Mouse (Mus musculus): ENCODE results near the gene Pde10a.

Pde10a gene

DNA sequence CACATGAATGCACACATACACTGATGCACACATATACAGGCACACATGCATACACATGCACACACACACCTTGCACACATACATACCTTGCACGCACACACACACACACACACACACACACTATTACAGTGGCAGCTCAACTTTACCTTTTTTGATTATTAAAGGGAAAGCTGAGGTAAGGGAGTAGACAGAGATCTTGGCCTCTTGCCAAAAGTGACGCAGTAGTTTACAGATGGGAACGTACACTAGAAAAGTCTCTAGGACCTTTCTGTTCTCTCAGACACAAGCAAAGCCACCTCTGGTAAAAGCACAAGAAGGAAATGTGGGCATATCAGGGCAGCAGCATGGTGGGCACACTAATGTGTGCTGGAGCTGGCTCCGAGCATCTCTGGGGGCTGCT is 317.5 kb downstream of the Pde10a start:
- no peak for DNase-seq (ENCODE audit: low spot score in 2 of 2)

DNA sequence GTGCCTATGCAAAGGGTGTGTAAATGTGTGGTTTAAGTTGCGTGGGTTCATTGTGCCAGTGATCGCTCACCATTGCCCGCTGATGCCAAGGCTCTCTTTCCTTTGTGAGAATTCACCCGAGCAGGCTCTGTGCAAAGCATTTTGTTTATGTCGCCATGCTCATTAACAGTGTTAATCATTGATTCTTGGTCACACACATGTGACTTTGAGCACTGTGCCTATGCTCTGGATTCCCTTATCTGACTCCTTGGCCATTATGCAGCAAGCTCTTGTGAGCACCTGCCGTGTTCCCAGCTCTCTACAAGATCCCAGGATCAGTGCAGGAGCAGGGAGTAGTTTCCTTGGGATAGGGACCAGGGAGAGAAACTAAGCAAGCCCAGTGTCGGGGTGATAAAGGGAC is 318.8 kb downstream of the Pde10a start:
- no peak for DNase-seq (ENCODE audit: low spot score in 2 of 2)

DNA sequence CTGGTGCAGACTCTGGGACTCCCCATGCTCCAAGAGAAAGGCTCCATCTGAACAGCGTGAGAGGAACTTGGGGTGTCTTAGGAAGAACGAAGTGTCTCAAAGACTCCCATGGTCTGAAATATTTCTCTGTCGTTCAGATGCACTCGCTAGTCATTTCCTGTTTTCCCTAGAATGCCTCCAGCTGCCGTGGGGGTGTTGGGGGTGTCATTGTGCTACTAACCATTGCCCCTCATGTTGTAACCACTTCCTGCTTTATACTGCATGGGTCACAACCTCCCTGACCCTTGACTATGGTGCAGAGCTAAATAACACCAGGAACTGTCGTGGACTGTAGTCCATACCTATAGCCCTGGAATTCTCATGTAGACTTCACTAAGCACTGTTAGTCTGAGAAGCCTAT is 321.3 kb downstream of the Pde10a start:
- DNase-seq (ENCODE audit: low spot score in 2 of 2), result no peak

DNA sequence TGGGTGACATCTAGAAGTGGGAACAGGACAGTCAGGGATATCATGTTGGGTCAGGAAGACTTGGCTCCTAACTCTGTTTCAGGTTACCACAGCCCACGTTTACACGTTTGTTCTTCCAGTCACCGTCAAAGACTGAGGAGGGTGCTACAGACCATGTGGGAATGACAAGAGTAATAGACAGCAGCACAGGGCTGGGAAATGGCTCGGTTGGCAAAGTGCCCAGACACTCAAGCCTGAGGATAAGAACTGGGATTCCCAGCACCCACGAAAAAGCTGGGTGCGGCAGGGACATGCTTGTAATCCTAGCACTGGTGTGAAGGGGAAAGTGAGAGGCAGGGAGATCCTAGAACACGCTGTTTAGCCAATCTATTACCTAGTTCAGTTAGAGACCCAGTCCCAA is 322.4 kb downstream of the Pde10a start:
- no peak for DNase-seq (ENCODE audit: low spot score in 2 of 2)

DNA sequence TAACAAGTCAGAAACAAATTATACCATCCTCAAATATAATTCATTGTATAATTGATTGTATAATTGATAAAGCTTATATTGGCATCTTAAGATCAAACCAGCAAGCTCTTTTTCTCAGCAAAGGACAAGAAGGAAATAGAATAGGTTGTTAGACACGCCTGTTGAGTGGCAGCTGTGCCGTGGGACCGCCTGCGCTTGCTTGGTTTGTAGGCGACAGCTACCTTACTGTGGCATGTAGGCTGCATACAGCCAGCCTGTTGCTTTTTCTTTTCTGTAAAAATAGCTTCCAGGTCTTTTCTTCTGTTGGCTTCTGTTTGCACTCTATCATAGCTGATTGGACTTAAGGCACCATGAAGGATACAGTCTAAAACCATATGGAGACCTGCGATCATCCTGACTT is 326.7 kb downstream of the Pde10a start:
- no peak for DNase-seq (ENCODE audit: low spot score in 2 of 2)

DNA sequence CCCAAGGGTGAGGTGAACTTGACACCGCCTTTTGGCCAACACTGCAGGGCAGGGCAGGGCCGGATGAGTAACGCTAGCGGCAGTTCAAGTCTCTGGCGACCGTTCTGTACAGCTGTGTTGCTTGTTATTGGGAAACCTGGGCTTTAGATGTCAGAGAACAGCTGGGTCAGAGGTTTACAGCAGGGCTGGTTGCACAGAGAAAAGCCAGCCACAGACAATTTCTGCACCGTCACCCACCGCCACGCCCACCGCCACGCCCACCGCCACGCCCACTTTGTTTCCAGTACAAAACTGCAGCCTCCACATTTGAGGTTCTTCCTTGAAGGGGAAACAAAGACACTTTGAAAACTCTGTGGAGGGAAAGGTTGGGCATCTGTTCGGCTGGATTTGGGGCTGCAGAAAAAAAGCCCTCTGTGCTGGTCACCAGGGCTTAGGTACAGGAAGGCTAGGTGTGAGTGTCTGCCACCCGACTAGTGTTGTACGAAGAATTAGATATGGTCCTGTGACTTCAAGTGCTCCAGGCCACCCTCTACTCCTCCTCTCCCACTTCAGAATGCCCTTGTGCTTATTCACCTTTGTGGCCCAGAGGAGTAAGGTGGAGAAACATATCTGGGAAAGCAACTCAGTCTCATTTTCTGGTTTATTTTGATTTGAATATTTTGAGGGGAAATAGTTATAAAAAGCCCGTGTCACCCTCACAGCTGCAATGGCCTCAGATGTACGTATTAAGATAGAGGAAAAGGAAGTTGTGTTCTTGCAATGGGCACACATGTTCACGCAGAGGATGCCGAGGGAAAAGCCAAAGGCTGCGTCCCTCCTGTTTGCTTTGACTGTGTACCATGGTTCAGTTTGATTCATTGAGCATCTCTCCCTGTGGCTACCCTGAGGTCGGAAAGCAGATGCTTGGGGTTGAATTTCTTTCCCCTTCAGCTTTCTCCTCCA is 331.5 kb downstream of the Pde10a start:
- no peak for DNase-seq (ENCODE audit: low spot score in 2 of 2)

DNA sequence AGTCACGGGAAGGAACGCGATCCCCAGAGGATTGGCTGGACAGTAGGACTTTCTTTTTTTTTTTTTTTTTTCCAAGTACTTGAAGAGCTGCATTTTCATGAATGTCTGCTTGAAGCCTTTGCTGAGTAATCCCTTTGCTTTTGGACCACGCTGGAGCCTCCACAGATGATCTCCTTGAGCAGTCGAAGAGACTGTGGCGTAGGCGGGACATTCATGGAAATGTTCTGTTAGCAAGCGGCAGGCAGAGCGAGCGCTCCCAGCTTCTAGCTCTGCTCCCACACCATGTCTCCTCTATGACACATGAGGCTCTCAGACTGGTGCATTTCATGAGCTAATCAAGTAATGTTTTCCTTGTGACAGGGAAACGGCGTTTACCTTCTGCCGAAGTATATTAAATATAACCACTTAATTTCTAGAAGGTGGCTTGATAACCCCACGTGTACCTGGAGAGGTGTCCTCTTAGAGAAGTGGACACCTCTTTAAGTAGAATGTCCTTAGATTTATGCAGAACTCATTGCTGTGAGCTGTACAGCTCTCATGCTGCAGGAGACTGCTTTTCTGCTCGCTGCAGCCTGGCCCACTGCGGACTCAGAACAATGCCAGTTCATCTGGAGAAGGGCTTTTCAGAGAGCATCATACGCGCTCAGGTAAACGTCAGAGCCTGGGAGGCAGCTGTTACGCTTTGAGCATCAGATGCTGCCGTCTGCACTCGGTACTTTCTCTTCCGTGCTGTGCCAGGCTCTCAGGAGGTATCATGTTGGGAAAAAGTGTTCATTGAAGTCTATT is 333.7 kb downstream of the Pde10a start:
- DNase-seq (ENCODE audit: low spot score in 2 of 2), result no peak

DNA sequence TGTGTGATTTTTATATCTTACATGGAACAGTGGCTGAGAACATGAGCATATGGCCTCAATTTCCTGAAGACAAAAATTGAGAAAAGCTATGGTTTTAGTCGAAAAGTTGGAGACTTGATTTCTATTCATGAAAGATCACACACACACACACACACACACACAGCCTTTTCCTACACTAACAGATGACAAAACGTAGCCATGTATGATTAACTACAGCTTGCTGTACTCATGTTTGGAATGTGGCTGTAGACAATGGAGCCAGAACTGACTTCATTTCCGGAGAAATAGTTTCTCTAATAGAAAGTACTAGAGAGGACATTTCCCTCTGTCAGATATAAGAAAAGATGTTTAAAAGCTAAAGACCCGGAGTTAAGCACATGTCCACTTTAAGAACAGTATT is 334.3 kb downstream of the Pde10a start:
- no peak for DNase-seq (ENCODE audit: low spot score in 2 of 2)

DNA sequence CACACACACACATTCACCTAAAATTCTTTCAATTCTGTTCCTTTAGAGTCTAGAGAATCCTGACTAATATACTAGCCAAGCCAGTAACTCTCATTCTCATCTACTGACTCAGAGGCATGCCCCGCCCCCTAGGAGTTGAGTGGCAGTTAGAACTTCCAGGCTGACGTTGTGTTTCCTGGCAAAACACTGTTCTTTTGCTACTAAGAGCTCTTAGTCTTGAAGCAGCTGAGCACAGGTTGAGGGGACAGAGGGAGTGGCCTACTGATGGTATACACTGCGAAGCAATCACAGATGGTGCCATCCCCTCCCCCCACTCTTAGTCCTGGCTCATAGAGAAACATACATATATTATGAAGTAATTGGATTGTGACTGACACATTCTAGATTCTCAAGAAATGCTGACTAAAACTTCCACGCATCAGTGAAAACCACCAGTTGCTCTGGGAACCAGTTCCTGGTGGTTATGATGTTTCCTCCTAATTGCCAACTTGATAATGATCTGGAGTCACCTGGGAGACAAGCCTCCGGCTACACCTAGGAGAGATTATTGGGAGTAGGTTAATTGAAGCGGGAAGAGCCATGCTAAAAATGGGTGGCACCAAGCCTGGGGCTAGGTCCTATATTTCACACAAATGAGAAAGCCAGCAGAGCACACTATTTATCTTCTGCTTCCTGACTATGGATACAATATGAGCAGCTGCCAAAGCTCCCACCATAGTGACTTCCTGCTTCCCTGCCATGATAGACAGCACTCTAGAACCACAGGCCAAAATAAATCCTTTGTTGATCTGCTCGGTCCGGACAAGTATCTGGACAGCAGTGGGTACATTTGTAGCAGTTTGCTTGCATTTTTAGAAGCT is 339.7 kb downstream of the Pde10a start:
- no peak for DNase-seq (ENCODE audit: low spot score in 2 of 2)

DNA sequence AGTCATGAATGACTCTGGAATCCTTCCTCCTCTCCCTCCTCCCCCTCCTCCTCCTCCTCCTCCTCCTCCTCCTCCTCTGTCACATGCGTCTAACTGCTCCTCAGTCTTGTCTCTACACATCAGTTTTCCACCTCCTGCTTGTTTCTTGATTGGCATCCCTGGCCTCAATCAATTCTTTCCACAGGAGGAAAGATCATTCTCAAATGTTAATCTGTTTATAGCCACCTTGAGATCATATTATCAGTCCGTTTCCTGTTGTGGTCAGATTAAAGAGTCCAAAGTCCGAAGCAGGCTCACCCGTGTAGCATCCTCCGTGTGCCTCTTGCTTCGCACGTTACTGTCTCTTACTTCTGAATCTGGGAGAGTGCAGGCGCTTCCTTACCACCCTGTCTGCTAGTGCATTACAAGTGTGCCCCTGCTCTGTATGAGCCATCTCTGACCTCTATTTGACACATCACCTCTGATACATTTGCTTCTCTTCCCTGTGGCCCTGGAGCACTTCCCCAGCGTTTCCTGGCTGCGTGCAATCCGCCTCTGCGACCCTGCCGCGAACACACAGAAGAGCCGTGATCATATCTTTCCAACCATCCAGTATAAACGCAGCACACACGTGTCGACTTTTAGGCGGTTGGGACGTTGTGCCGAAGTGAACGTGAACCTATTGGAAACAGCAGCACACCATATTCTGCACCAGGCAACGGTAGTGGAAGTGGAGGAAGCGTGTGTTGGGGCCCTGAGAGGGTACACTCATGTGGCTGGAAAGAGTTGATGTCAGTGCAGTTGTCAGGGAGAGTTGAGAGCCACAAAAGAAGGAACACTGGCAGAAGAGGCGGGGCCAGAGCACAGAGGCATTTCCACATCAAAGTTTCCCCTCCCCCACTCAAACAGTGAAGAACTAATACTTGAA is 342.4 kb downstream of the Pde10a start:
- no peak for DNase-seq (ENCODE audit: low spot score in 2 of 2)

DNA sequence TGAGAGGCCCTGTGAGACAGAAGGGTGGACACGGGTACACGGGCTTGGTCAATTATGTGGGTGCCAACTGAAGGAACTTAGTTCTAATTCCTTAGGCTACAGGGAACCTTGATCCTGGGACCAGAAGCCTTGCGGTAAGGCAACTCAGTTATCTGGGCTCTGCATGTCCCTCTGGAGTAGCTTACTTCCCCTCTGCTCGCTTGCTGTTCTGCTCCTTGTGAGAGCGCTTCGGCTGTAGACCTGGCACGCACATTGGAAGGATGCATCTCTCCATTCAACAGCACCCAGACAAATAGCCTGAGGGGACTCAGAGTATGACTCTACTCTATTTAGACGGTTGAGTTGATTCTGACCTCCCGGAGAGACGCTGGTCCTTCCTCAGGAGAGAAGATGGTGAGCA is 344.1 kb downstream of the Pde10a start:
- no peak for DNase-seq (ENCODE audit: low spot score in 2 of 2)

DNA sequence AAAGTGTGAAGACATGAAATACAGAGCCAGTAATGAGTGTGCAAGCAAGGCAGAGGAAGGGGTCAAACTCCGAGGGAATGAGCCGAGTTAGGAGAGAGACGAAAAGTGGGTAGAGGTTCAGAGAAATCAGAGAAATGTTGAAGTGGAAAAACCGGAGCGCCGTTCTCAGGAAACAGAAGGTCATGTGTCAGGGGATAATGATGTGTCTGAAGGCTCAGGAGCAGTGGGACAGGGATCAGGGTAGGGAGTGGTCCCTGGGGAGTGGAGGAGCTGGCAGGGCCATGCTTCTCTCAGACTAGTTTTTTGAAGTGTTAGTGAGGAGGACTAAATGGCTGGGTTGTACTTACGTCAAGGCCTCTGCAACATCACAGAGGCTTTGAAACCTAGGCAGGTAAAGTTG is 345.7 kb downstream of the Pde10a start:
- DNase-seq (ENCODE audit: low spot score in 2 of 2), result no peak

DNA sequence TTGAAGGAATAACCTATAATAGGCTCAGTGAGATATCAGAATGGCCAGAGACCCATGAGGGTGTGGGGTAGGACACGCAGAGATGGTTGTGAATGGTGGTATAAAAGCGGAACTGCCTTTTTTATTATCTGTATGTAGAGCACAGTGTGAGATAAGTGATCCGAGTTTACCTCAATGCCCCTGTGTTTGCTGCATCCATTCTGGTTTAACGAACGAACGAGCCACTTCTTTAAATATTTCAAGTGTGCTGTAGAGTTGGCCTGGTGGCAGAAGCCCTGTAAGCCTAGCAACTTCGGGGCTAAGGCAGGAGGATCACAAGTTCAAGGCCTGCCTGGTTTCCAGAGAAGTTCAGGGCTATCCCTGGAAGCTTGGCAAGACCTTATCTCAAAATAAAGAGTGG is 346.2 kb downstream of the Pde10a start:
- DNase-seq (ENCODE audit: low spot score in 2 of 2), result no peak

DNA sequence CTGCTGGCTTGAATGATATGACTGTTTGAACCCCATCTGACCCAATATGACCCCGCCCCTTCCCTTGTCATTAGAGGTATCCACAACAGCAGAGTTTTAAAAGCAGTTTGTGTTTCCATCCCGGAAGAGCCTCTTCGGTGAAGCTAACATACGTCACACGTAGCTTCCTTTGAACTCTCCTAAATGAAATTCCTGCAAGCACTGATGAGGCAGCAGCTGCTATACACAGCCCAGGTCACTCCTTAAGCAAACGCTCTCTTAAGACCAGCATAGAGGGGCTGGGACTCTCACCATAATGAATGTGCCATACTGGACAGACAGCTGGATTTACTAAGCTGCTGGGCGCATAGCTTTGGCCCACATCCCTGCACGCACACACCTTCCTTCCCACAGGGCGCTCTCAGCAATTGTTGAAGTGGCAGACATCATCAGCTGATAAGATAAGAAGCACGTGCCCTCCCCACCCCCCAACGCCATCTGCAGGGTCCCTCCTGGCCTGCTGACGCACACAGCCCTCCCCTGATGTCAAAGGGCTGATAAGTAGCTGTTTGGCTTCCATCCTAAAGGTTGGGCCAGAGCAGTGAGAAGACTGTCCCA is 346.9 kb downstream of the Pde10a start:
- no peak for DNase-seq (ENCODE audit: low spot score in 2 of 2)

DNA sequence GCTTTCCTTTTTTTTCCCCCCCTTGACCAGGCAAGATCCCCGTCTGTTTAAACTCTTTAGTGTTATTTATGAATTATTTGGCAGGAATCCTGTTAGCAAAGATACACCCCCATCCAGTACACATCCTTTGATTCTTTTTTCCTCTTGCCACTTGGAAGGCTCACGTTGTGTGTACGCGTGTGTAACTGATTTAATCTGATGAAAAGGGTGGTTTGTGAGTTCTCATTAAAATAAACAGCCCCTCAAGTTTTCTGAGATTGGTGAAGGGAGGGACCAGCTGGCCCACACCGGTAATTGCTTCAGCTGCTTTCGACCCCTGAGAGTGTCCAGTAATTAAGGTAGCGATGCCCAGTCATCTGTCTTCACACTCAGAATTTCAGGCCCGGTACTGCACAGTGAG is 347.4 kb downstream of the Pde10a start:
- DNase-seq (ENCODE audit: low spot score in 2 of 2), result no peak

DNA sequence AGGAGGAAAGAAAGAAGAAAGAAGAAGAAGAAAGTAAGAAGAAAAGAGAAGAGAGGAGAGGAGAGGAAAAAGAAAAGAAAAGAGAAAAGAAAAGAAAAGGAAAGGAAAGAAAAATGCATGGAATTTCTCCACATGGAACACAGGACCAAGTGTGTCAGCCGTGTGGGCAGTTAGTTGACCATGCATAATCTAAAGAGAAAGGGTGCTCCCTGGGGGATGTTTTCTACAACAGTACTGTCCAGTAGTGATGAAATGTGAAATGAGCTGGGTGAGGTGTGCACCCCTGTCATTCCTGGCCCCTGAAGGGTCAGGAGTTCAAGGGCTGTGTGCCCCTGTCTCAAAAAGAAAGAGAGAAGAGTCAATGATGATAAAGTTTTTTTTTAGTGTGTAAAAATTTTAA is 352.9 kb downstream of the Pde10a start:
- no peak for DNase-seq (ENCODE audit: low spot score in 2 of 2)

DNA sequence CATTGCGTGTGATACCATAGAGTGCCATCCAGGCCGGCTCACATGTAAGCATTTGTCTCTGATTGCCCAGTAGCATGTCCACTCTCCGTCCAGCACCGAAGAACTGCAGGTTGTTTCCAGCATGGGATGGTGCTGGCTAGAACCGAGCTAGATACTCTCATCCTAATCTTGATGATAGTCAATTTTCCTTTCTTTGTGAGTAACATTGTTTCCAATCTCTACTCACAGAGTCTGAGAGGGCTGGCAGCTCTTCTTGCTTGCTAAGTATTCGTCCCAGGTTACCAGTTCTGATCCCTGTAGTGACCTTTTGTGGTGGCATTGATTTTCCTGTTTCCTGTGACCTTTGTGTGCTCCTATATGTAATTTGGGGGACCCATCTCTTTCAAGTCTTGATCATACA is 356.5 kb downstream of the Pde10a start:
- no peak for DNase-seq (ENCODE audit: low spot score in 2 of 2)

DNA sequence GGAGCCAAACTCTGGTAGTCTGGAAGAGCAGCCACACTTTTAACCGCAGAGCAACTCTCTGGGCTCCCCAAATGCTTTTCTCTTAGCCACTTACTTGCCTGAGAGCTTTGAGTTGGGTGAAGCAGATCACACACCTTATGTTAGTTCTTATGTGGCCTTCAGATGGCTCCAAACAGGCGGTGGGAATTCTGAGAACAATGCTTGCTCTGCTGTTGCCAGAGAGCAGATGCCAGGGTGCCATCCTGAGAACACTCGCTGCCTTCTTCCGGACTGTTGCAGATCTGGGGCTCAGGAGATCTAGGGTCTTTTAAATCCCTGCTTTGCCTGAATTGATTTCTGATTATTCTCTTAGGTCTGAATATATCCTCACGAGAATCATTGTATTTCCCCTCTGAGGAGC is 359.5 kb downstream of the Pde10a start:
- DNase-seq (ENCODE audit: low spot score in 2 of 2), result no peak

DNA sequence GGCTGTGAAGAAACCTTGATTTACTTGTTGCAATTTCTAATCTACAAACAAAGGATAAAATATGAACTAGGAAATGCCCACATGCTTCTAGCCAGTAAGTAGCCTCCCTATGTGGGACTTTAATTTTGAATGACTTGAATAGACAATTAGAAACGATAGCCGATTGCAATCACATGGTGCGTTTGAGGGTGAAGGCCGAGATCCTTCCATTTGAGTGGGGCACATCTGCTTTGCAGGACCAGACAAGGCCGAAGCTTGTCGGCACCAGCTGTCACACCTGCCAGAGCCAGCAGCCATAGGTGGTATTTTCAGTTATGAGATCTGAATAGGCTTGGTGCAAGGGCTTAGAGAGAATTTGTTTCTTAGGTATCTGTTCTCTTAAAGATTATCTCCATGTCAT is 360.7 kb downstream of the Pde10a start:
- DNase-seq (ENCODE audit: low spot score in 2 of 2), result no peak

DNA sequence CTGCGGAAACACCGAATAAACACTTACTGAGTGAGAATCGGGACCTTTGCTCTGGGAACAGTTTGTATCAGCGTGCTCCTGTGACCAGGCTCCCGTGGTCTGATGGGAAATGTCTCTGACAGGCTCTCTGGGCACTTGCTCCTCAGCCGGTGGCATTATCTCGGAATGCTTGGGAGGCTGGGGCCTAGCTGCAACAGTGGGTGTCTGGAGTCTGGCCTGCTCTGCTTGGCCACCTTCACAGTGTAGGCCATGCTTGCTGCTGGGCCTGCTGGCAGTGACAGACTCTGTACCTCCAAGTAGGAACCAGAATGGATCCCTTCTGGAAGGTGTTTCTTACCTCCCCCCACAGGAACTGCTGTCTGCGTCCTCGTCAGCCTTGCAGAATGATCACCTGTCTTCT is 362.9 kb downstream of the Pde10a start:
- no peak for DNase-seq (ENCODE audit: low spot score in 2 of 2)

DNA sequence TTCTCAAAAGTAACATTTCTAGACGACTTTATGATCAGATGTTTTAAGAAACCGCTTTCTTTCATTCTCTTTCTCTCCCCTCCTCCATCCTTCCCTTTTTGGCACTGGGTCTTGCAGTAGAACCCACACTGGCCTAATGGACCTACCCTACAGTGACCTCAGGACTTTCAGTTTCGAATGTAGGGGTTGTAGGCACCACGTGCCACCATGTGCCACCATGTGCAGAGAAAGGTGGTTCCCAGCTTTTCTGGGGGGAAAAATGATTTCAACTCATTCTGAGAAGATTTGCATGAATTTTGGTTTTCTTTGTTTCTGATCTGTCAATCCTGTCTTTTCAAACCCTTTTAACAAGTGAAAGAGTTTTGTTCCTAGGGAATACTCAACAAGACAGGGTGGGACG is 363.5 kb downstream of the Pde10a start:
- no peak for DNase-seq (ENCODE audit: low spot score in 2 of 2)

All from cerebellum, postnatal 4 days (tissue).